Mouse (Mus musculus): Measurements from ENCODE around the gene Gm27179.
"Not testable (repeated sequence)": the region's sequence is repeated elsewhere in the genome, so short reads cannot be mapped to it uniquely, and the experiment has no call there.

Gene Gm27179

DNA sequence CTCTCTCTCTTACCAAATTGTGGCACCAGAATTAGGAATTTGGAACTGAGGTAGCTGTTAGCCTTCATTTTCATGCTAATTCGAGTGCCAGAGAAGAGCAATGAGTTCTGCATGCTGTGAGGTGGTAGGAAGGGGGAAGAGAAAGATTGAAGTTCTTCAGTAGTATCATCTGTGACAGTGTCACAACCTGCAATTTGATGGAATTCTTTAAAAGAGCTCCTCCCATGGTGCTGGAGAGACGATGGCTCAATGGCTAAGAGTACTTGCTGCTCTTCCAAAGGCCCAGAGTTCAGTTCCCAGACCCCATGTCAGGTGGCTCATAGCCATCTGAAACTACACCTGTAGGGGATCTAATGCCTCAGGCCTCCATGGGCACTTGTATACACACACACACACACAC is at the start of gene Gm27179:
Gene Gm27179, minus strand, starts transcription at position 101 of the 400 bp plus-strand sequence.
- DNase-seq (ENCODE audit: low read depth in 2 of 2, low spot score in 2 of 2) = not testable (repeated sequence)

DNA sequence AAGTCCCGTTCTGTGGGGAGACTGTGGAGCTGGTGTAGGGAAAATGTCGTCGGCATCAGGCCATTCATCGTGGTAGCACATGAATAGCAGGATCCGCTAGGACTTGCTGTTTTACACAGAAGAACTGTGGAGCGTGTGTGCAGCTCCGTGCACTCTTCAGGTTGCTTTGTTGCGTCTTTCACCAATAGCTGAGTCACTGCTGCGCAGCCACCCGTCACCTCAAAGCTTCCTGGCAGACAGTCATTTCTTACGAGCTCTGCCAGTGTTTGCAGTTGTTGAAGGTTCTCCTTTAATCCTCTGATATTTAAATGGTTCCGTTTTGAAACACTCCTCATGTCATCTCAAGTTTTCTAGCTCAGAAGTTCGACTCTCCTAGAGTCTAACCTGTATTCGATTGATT is 45.2 kb upstream of the Gm27179 start:
- not testable (repeated sequence) for DNase-seq (ENCODE audit: low read depth in 2 of 2, low spot score in 2 of 2)

DNA sequence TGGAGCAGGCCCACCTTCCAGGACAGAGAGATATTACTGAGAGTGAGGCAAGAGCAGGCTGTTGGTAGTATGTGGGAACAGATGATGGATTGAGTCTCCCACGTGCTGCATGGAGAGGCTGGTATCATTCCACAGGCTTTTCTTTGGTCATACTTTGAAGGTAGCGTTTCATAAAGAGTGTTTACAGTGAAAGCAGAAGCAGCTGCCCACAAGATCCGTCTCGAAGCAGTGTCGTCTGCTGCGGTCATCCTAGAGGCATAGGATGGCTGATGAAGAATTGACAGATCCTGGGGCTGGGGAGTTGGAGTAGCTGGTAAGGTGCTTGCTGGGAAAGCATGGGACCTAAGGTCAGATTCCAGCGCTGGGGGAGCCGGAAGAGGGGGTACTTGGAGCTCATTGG is 44.5 kb upstream of the Gm27179 start:
- DNase-seq (ENCODE audit: low read depth in 2 of 2, low spot score in 2 of 2) = not testable (repeated sequence)

DNA sequence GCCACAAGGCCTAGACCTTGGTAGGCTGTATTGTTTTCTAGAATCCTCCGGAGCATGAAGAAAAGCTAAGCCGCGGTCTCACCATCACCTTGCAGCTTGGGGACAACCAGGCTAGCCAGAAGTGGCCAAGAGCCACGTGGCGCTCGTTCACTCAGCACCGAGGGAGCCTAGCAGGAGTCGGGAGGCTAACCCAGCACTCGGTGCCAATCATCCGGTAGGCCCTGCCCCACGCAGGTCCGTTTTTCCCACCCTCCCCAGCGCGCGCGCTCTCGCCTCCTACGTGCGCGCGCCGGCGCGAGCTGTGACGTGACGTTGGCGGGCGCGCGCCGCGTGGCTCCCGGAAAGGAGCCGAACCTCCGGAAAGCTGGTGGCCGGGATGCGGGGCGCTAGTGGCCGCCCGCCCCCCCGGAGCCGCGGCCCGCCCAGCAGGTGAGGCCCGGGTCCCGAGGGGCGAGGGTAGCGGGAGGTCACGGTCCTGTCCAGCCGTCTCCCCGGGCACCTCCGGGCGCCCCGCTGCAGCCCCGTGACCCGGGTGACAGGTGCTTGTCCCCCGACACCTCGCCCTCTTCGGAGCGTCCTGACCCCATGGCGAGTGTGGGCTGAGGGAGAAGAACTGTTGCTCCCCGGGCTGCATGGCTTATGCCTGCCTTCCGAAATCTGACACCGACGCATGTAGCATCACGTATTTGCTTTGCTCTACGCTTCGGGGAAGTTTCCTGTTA is 42.9 kb upstream of the Gm27179 start, which contains the start of gene Entpd4b:
Gene Entpd4b, plus strand, starts transcription at position 315 of the 722 bp plus-strand sequence.
- not testable (repeated sequence) for DNase-seq (ENCODE audit: low read depth in 2 of 2, low spot score in 2 of 2)

DNA sequence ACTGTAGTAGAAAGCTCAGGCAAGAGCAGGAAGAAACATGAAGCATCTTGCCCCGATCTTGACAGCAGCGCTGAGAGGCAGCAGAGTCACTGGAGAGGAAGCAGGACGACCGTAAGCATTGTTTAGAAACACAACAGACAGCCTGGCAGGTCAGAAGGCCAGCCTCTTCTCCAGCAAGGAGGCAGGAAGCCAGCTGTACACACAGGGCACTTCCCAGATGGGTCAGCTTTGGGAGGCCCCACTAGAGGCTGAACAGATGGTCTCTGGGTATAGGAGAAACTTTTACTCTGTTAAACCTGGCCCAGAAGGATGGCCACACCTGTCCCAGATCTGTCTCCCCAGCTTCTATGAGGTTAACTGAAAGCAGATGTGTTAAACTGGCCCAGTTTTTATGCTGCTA is 35.0 kb upstream of the Gm27179 start:
- not testable (repeated sequence) for DNase-seq (ENCODE audit: low read depth in 2 of 2, low spot score in 2 of 2)

DNA sequence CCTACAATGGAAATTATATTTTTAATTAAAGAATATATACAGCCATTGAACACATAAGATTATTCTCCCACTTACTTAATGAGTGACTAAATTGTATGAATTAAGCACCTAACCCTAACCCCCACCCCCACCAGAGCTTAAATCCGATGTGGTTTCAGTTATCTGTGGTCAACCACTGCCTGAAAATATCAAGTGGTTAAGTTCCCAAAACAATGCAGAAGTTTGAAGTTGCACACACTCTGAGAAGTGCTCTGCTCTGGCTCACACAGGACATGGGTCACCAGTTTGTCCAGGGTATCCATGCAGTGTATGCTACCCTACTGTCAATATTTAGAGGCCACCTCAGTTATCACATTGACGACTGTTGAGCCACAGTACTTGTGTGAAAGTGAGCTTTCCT is 32.7 kb upstream of the Gm27179 start:
- DNase-seq (ENCODE audit: low read depth in 2 of 2, low spot score in 2 of 2) = not testable (repeated sequence)

DNA sequence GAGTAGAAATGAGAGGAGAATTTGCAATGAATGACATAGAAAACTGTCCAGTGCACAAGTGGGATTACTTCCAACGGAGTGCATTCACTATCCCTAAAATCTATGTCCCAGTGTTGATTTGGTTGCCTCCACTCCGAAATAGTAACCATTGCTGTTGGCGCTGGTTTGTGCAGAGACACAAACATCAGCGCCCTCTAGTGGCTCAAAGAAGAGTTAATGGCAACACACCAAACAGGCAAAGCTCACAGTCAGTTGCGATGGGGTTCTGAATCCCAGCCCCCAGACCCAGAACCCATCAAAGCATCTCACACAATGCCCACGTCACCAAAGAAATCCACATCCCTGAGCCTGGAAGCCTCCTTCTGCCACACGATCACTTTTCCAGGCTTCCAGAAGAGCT is 31.7 kb upstream of the Gm27179 start:
- DNase-seq (ENCODE audit: low read depth in 2 of 2, low spot score in 2 of 2) = not testable (repeated sequence)

DNA sequence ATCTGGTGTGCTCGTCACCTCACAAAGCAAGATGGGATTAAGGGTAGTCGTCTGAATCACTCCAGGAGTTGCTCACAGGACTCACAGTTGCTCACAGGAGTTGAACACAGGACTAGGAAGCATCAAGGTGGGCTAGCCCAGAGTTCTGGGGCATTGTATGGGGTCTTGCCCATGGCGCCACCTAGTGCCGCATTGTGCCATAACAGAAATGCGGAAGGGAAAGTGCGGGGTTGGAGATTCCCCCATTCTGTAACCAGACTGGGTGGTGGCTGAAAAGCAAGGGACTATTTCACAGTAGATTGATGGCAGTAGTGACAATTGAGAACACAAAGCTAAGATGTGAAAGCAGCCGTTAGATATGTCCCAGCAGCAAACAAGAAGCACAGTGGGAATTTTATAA is 30.3 kb upstream of the Gm27179 start:
- not testable (repeated sequence) for DNase-seq (ENCODE audit: low read depth in 2 of 2, low spot score in 2 of 2)

DNA sequence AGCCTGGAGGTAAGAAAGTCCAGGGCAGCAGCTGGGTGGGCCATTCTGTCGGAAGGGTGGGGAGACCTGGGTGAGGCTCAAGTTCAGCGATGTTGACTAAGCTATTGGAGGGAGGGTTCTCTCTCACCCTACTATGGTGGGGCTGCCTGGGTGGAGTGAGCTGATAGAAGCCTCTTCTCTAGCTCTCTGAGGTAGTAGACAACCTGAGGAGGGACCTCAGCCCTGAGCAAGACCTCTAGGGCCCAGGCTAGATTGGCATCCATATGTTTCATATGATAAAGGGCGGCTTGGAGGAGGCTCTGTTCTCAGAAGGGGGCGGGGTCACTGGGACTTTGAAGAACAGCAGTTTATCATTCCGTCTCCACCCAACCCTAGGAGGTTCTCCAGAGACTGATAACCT is 27.8 kb upstream of the Gm27179 start:
- not testable (repeated sequence) for DNase-seq (ENCODE audit: low read depth in 2 of 2, low spot score in 2 of 2)

DNA sequence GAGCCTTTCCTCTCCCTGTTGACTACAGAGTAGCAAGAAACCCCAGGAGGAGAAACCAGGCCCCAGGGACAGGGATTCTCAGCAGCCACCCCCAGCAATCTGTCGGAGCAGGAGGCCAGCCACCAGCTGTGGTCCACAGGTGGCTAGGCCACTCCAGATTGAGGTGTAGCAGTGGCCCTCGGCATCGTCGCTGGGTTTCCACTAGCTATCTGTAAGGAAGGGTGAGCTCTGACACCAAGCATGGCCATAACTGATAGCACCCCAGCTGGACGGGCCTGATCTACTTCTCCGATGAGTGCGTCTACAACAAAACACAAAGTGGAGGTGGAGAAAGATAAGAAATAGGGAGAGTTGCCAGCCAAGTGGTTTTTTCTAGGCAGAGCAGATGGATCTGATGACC is 24.2 kb upstream of the Gm27179 start:
- not testable (repeated sequence) for DNase-seq (ENCODE audit: low read depth in 2 of 2, low spot score in 2 of 2)

DNA sequence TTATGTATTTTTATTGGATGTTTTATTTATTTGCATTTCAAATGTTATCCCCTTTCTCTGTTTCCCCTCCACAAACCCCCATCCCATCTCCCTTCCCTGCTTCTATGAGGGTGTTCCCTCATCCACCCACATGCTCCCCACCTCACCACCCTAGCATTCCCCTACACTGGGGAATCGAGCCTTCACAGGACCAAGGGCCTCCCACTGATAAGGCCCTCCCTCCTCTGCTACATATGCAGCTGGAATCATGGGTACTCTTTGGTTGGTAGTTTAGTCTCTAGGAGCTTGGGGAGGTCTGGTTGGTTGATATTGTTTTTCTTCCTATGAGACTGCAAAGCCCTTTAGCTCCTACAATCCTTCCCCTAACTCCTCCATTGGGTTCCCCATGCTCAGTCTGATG is 13.9 kb upstream of the Gm27179 start:
- not testable (repeated sequence) for DNase-seq (ENCODE audit: low read depth in 2 of 2, low spot score in 2 of 2)

DNA sequence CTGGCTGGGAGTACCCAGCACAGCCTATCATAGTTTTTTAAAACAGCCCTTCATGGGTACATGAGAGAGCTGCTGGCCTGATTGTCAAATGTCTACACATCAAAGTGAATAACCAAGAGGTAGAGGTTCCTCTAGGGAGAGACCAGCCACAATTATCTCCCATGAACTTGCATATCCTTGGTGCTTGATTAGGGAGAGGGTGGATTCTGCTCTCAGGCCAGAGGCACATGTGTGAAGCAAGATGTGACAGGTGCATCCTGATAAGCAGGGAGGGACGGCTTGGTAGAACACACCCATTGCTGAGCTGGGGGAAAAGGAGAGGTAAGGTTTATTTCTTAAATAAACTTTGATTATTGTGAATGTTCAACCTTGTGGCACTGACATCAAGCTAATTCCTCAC is 10.7 kb upstream of the Gm27179 start:
- not testable (repeated sequence) for DNase-seq (ENCODE audit: low read depth in 2 of 2, low spot score in 2 of 2)

DNA sequence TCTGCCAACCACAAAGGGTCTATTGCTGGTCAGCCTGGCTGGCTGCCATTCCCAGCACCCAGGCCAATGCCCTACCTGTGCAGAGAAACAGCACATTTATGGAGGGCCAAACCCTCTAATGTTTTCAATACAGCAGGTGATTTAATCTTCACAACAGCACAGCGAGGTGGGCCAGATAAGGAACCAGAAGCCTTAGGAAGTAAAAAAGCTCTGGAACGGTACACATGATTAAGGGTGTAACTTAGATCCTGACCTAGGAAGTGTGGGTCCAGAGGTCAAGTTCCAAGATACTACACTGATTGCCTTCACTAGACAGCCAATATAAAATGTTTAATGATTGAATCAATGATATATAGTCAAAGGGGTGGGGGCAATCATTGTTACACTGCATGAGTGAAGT is 8.5 kb upstream of the Gm27179 start:
- not testable (repeated sequence) for DNase-seq (ENCODE audit: low read depth in 2 of 2, low spot score in 2 of 2)

DNA sequence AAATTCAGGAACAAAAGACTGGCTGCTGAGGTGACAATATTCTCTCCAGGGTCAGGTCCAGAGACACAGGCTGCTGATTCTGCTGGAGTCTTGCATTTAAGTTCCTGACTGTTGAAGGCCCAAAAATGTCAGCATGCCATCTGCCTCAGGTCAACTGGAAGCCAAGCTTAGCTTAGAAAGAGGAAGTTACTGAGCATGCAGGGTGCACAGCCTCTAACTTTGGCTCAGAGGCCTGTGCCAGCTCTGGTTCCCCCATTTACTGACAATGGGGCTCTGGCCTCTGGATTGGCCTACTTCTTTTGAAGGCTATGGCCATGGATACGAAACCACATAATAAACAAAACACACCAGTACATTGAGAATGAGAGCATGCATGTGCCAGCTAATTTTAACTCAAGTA is 5.3 kb downstream of the Gm27179 start:
- not testable (repeated sequence) for DNase-seq (ENCODE audit: low read depth in 2 of 2, low spot score in 2 of 2)

DNA sequence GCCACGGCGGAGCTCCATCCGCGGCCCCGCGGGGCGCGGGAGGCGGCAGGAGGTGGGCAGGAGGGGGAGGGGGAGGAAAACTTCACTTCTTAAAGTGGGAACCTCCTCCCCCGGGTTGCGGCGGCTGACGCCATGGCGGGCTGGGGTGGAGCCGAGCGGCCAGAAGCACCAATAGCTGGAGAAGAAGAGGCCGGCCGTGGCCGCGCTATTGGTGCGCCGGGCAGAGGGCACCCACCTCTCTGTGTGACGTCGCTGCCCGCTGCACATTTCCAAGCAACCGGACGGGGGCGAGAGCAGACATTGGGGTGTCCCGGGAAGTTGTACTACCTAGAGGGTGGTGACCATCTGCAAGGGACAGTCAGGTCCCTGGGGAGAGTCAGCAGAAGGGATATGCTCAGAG is 9.2 kb downstream of the Gm27179 start, which contains the start of gene Gm16867:
Gene Gm16867, minus strand, starts transcription at position 189 of the 400 bp plus-strand sequence.
- not testable (repeated sequence) for DNase-seq (ENCODE audit: low read depth in 2 of 2, low spot score in 2 of 2)

DNA sequence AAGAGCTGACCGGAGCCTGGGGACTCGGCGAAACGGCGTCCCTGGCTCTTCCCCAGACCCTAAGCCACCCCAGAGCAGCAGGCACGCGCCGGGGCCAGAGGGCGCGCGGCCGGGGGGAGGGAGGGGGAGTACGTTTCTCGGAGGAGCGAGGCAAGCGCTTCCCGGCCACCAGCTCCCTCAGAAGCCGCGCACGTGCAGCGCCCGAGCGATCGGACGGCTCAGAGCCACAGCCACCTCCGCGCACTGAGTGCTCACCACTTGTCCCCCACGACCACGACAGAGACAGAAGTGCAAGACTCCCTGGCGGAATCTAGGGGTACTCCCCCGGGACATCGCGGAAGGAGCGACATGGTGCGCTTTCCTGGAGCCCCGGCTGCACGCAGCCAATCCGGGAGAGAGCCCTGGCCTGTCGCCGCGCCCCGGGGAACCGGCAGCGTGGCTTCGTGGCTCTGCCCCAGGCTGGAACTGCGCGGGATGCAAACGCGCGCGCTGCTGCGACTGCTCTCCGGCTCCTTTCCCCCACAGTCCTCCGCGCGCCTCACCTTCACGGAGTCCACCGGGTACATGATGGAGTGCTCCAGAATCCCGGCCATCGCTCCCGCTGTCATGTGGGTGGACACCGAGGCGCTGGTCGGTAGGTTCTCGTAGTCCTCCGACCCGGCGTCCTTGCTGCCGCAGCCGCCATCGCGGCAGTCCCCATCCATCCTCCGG is 9.8 kb downstream of the Gm27179 start:
- not testable (repeated sequence) for DNase-seq (ENCODE audit: low read depth in 2 of 2, low spot score in 2 of 2)

DNA sequence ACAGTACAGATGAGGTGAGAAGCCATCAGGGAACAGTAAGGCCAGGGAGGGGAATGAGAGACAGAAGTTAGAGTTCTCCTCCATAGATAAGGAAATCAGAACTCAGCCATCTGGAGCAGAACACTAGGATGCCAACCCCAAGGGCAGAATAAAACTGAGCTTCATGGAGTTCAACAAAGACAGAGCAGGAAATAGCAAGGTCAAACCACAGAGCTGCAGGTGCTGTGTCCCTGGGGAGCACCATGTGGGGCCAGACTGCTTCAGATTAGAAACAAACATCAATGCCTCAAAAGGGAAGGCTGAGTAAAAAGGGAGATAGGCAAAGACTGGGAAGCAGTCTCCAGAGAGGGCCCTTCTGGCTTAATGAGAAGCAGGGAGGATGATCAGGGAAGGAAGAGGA is 16.1 kb downstream of the Gm27179 start:
- not testable (repeated sequence) for DNase-seq (ENCODE audit: low read depth in 2 of 2, low spot score in 2 of 2)

DNA sequence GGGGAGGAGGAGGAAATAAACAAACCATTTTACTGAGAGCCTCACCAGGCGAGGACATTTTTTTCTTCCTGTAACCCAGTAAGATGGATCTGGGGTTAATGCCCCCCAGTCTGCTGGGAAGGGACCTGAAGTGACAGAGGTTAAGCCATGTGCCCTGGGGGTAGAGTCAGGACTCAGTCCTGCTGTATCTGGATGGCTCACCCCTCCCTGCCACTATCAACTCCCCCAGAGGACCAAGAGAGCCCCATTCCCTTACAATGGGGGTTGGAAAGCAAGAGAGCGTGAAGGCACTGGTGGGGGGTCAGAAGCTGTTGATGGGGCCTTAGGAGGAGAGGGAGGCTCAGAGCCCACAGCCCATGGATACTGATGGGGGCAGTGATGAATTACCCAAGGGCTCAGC is 17.4 kb downstream of the Gm27179 start:
- DNase-seq (ENCODE audit: low read depth in 2 of 2, low spot score in 2 of 2) = not testable (repeated sequence)

DNA sequence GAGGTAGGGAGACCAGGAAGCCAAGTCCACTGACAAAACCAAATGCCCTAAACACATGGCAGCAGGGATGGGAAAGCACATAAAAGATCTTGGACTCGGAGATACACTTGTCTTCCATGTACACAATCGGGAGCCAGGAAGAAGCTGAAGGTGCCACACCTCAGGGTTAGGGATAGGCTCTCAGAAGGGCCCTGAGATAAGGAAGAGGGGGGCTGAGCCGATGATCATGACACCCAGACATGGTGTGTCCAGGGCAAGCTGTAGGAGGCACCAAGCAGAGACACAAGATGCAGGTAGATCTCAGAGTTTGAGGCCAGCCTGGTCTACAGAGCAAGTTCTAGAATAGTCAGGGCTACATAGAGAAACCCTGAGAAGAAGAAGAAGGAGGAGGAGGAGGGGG is 17.8 kb downstream of the Gm27179 start:
- not testable (repeated sequence) for DNase-seq (ENCODE audit: low read depth in 2 of 2, low spot score in 2 of 2)

DNA sequence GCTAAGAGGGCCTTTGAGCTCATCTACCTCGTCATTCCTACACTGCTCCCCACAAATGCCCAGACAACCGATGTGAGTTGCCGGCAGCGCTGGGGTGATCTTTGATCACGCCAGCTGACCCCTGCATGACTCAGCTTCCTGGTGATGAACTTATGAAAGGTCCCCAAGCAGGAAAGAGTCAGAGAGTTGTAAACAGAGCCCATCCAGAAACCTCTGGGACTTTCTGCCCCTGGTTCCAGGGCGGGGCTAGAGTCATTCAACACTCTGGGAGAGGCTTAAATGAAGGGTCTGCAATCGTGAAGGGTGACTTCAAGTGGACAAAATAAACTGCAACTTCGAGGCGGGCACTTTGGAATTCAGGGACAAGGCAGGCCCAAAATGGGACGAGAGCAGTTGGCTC is 24.3 kb downstream of the Gm27179 start:
- DNase-seq (ENCODE audit: low read depth in 2 of 2, low spot score in 2 of 2) = not testable (repeated sequence)

DNA sequence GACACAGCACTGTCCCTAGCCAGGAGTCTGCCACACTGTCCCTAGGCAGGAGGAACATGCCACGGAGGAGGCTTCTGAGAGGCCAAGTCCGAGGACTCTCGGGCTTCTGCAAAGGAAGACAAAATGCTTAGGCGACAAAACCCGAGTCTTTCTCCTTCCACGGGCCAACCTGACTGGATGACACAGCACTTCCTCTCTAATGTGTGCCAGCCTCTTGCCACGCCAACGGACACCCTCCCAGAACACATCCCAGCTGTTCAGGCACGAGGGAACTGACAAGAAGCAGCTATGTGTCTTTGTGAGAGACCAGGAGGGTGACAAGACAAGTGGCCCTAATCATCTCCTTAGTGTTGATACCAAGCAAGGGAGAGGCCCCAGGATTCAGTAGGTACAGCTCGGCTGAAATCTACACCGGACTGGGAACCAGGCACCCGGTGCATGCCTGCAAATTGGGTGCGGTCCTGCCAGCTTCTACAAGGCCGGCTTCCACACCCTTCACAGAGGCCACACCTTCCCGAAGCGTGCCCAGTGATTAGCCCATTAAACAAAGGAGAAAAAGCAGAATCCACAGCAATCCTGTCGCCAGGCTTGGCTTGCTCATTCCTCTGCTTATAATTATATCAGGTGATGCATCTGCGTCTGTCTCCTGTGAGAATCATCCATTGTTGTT is 26.7 kb downstream of the Gm27179 start:
- DNase-seq (ENCODE audit: low read depth in 2 of 2, low spot score in 2 of 2) = not testable (repeated sequence)

All from CD8-positive naive resting alpha-beta T cell, adult 2 months (primary cell).